ENCODE assay signal across 17 mouse cellular contexts in genomic region chr1:177643662-177644061, GRCm38 (mm10).
A peak's percentile ranks its signal among the peaks of the same experiment; 100 is the strongest.
DNase-seq lines count a peak whose midpoint lies in the region; ATAC-seq and TF ChIP-seq lines count a peak whose summit lies in the region.
"Had no signal": no experiment of that assay in that cellular context is flagged by ENCODE, and none has a peak within 500 bp of the region (broad histone marks: within the 10 kb centered on the region; RNA-seq: fewer than 3 reads in every experiment).

No protein-coding gene starts in this region.

- DNase-seq in forebrain, embryonic 10.5 days (ENCODE audit: extremely low spot score, low spot score), result no peak
- no peak for DNase-seq in forebrain, embryonic 14.5 days (ENCODE audit: low spot score)
- DNase-seq in left cerebral cortex, postnatal 4 days, result peak; percentile 83
- DNase-seq in left cerebral cortex, adult 11 months (ENCODE audit: low spot score), result no peak
- peak; percentile 87 for DNase-seq in cerebellum, adult 9-10 months
- no peak for DNase-seq in frontal cortex, postnatal 36 days (ENCODE audit: low spot score in 2 of 2)
- DNase-seq in urinary bladder, postnatal 14 days (ENCODE audit: low spot score), result no peak
- DNase-seq: adrenal gland, postnatal 14 days; right cerebral cortex, postnatal 14 days; thymus, postnatal 4 days had no signal

- peak; percentile 21 for TF ChIP-seq POLR2A in myocyte (IDR thresholded peaks at IDR 0.05; ENCODE audit: insufficient read length, low read depth)

- H3K36me3 ChIP-seq in forebrain, embryonic 10.5 days (replicated peaks), result no peaks in the 10 kb centered on the region
- H3K36me3 ChIP-seq in forebrain, embryonic 14.5 days (ENCODE audit: control insufficient read depth, insufficient read depth, low read length), result no peaks in the 10 kb centered on the region
- no peaks in the 10 kb centered on the region for H3K36me3 ChIP-seq in myocyte (ENCODE audit: control insufficient read depth, insufficient read depth)
- H3K36me3 ChIP-seq: embryonic facial prominence, embryonic 12.5 days; heart, embryonic 15.5 days; kidney, embryonic 15.5 days; liver, embryonic 12.5 days had no signal

- no peak for ATAC-seq in forebrain, embryonic 14.5 days
- ATAC-seq: liver, embryonic 12.5 days had no signal

- H3K27ac ChIP-seq in forebrain, embryonic 10.5 days, result peak overlapping the region; percentile 51
- H3K27ac ChIP-seq in forebrain, embryonic 14.5 days (ENCODE audit: low read depth, low read length), result no peak overlapping the region
- H3K27ac ChIP-seq: embryonic facial prominence, embryonic 12.5 days; heart, embryonic 15.5 days; hindbrain, embryonic 14.5 days; liver, embryonic 12.5 days had no signal

- no peak overlapping the region for H3K4me2 ChIP-seq in forebrain, embryonic 14.5 days (ENCODE audit: low read length)
- H3K4me2 ChIP-seq in myocyte (ENCODE audit: low read depth), result peak overlapping the region; percentile 59
- H3K4me2 ChIP-seq: embryonic facial prominence, embryonic 12.5 days; heart, embryonic 15.5 days; hindbrain, embryonic 14.5 days; kidney, embryonic 15.5 days; liver, embryonic 12.5 days; midbrain, embryonic 11.5 days had no signal

- 91% methylated on average over 3 of the region's 3 CpGs for WGBS in forebrain, embryonic 10.5 days
- 73% methylated on average over 3 of the region's 3 CpGs for WGBS in forebrain, embryonic 14.5 days

- H3K4me3 ChIP-seq in forebrain, embryonic 10.5 days, result no peak overlapping the region
- H3K4me3 ChIP-seq in forebrain, embryonic 14.5 days (ENCODE audit: low read depth, low read length), result no peak overlapping the region
- H3K4me3 ChIP-seq in myocyte, result no peak overlapping the region
- H3K4me3 ChIP-seq: embryonic facial prominence, embryonic 12.5 days; heart, embryonic 15.5 days; kidney, embryonic 15.5 days; liver, embryonic 12.5 days had no signal

- intact Hi-C loops in left cerebral cortex, postnatal 4 days (cut with DNase I), result no loop called here

- peaks cover 56% of the 10 kb centered on the region for H3K4me1 ChIP-seq in forebrain, embryonic 10.5 days
- peaks cover 13% of the 10 kb centered on the region for H3K4me1 ChIP-seq in forebrain, embryonic 14.5 days (ENCODE audit: control insufficient read depth, insufficient read depth, low read length)
- H3K4me1 ChIP-seq: heart, embryonic 15.5 days; liver, embryonic 12.5 days had no signal

- no peaks in the 10 kb centered on the region for H3K79me2 ChIP-seq in myocyte (ENCODE audit: control insufficient read depth, insufficient read depth)

- no peaks in the 10 kb centered on the region for H3K27me3 ChIP-seq in forebrain, embryonic 10.5 days (ENCODE audit: poor library complexity, severe bottlenecking)
- H3K27me3 ChIP-seq in forebrain, embryonic 14.5 days (replicated peaks; ENCODE audit: control insufficient read depth, insufficient read depth, low read length), result no peaks in the 10 kb centered on the region
- H3K27me3 ChIP-seq in myocyte (ENCODE audit: control insufficient read depth, insufficient read depth, insufficient read length), result no peaks in the 10 kb centered on the region
- H3K27me3 ChIP-seq: embryonic facial prominence, embryonic 12.5 days; heart, embryonic 15.5 days; kidney, embryonic 15.5 days; liver, embryonic 12.5 days had no signal

- no peak overlapping the region for H3K9ac ChIP-seq in forebrain, embryonic 14.5 days (ENCODE audit: low read length)
- H3K9ac ChIP-seq: embryonic facial prominence, embryonic 12.5 days; heart, embryonic 15.5 days; hindbrain, embryonic 14.5 days; kidney, embryonic 15.5 days; liver, embryonic 12.5 days had no signal

- H3ac ChIP-seq in myocyte (ENCODE audit: control insufficient read depth, insufficient read length), result no peak overlapping the region

- H3K9me3 ChIP-seq in forebrain, embryonic 10.5 days, result no peaks in the 10 kb centered on the region
- no peaks in the 10 kb centered on the region for H3K9me3 ChIP-seq in forebrain, embryonic 14.5 days (replicated peaks; ENCODE audit: control insufficient read depth, low read length)
- H3K9me3 ChIP-seq: embryonic facial prominence, embryonic 12.5 days; heart, embryonic 15.5 days; kidney, embryonic 15.5 days; liver, embryonic 12.5 days had no signal

TF ChIP-seq in myocyte, 11 proteins besides CTCF, POLR2A, EP300 and RAD21:
- peak in 2 of 3 experiments; percentile 82 to 92 for TF ChIP-seq MYOD1 (IDR thresholded peaks at IDR 0.05; ENCODE audit: control insufficient read depth in 1 of 3, insufficient read length in 2 of 3, low read depth in 2 of 3)
- no peak for TF ChIP-seq USF1 (IDR thresholded peaks at IDR 0.05; ENCODE audit: low read depth)
- TF ChIP-seq MYOG (IDR thresholded peaks at IDR 0.05; ENCODE audit: control insufficient read depth in 1 of 3, insufficient read depth in 1 of 3, insufficient read length in 2 of 3, low read depth in 2 of 3), result peak; percentile 81 to 95 (median 89)
- TF ChIP-seq CEBPB (IDR thresholded peaks at IDR 0.05; ENCODE audit: insufficient read depth, poor library complexity, severe bottlenecking), result no peak
- TF ChIP-seq REST (IDR thresholded peaks at IDR 0.05; ENCODE audit: insufficient read depth, insufficient read length), result no peak
- TF ChIP-seq MAX (IDR thresholded peaks at IDR 0.05; ENCODE audit: low read depth), result no peak
- TF ChIP-seq TCF3 (IDR thresholded peaks at IDR 0.05; ENCODE audit: insufficient read length, low read depth), result peak; percentile 80
- no peak for TF ChIP-seq SRF (IDR thresholded peaks at IDR 0.05; ENCODE audit: control insufficient read depth, insufficient read length, low read depth)
- TF ChIP-seq TCF12 (IDR thresholded peaks at IDR 0.05; ENCODE audit: insufficient read depth, poor library complexity, severe bottlenecking), result peak; percentile 55

Comparison
In these comparisons a context has a peak if more than half of its experiments do, and no peak if none do; other contexts are left out.
1. DNase-seq: peak in left cerebral cortex, postnatal 4 days (single experiment) and cerebellum, adult 9-10 months (single experiment); none in forebrain, embryonic 10.5 days (single experiment), forebrain, embryonic 14.5 days (single experiment), left cerebral cortex, adult 11 months (single experiment), frontal cortex, postnatal 36 days (0 of 2) and urinary bladder, postnatal 14 days (single experiment).